Mouse (Mus musculus) embryonic facial prominence, embryonic 12.5 days (tissue): ENCODE data around the gene Lrrc7. TPM values are rescaled to one million over a fixed set of nuclear protein-coding genes. Genes with fewer than 3 reads are reported as not detected.

Source experiments
- ATAC-seq: fragments of 200-750 bp; cut with Nextera tagmentation; 2 replicates; pipeline ENCODE4 v1.8.0; 2017; ENCODE audit not compliant: insufficient number of reproducible peaks, insufficient read depth, low FRiP score, low TSS enrichment
- H3K27ac ChIP-seq: fragments of 300-500 bp; sonication (generic); 2 replicates; pipeline ENCODE4 v1.5.1; 2016; ENCODE audit warnings: mild to moderate bottlenecking
- H3K27me3 ChIP-seq: fragments of 300-500 bp; sonication (generic); 2 replicates; pipeline ENCODE4 v1.6.1; 2016; ENCODE audit warnings: mild to moderate bottlenecking, moderate library complexity
- H3K36me3 ChIP-seq: fragments of 300-500 bp; sonication (generic); 2 replicates; pipeline ENCODE4 v1.6.1; 2016; ENCODE audit warnings: mild to moderate bottlenecking
- H3K4me1 ChIP-seq: fragments of 300-500 bp; sonication (generic); 2 replicates; pipeline ENCODE4 v1.6.1; 2016
- H3K4me2 ChIP-seq: fragments of 300-500 bp; sonication (generic); replicated peaks from 2 replicates; pipeline ENCODE4 v1.6.1; 2016; ENCODE audit warnings: mild to moderate bottlenecking, moderate library complexity
- H3K4me3 ChIP-seq: fragments of 300-500 bp; sonication (generic); 2 replicates; pipeline ENCODE4 v1.5.1; 2016; ENCODE audit warnings: mild to moderate bottlenecking
- H3K9ac ChIP-seq: fragments of 300-500 bp; sonication (generic); 2 replicates; pipeline ENCODE4 v1.6.1; 2016; ENCODE audit warnings: mild to moderate bottlenecking, moderate library complexity
- H3K9me3 ChIP-seq: fragments of 300-500 bp; sonication (generic); 2 replicates; pipeline ENCODE4 v1.6.1; 2016; ENCODE audit warnings: mild to moderate bottlenecking, moderate library complexity
- WGBS: fragments of 180-500 bp; shearing (Covaris S2); methylation state at CpG from one replicate; pipeline ENCODE4 v1.1.7; 2016; 5-methylcytosine and 5-hydroxymethylcytosine counted together
- polyA plus RNA-seq: library from polyadenylated mRNA; unstranded; fragments of >200 nt; fragmentation: Nextera tagmentation; extraction: Ambion mirVana; gene quantifications from 2 replicates; pipeline ENCODE4 v1.2.1, GENCODE M21; 2016

The Lrrc7 gene
- polyA plus RNA-seq, 1 experiment from 2014 or later: 2.3 TPM

DNA sequence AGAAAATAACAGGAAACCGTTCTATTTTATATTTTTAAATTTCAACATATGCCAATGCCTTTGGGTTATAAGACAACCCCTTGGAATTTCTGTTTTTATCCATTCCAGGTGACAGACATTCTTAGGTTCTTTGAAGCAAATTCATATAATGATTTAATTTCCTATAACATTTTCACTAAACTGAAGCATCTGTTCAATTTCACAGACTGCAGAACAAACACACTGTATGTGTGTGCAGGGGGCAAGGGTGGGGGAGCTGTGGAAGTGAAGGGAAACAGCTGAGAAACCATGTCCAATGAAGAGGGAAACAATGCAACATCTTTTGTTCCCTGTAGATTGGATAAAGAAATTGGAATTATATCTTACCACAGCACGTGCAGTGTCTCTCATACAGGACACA, 29.2 kb downstream of the Lrrc7 start:
- no peaks in the 10 kb centered on the region for H3K36me3 ChIP-seq

DNA sequence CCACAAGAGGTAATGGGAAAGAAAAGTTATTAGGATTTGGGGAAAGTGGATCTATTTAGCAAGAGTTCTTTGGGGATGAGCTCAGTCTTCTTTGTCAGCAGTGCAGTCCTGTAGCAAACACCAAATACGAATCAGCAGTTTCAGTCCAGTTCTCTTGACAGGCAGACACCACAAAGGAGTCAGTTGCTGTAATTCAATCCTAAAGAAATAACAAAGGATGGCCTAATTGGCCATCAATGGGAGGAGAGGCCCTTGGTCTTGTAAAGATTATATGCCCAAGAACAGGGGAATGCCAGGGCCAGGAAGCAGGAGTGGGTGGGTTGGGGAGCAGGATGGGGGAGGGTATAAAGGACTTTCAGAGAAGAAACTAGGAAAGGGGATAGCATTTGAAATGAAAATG, 33.5 kb downstream of the Lrrc7 start:
- no peak overlapping the region for H3K27ac ChIP-seq
- H3K9me3 ChIP-seq: no peaks in the 10 kb centered on the region
- H3K36me3 ChIP-seq: no peaks in the 10 kb centered on the region
- H3K4me2 ChIP-seq: no peak overlapping the region
- no peaks in the 10 kb centered on the region for H3K4me1 ChIP-seq
- no peaks in the 10 kb centered on the region for H3K27me3 ChIP-seq
- no peak for ATAC-seq
- no peak overlapping the region for H3K9ac ChIP-seq
- 65% methylated on average over 1 of the region's 1 CpGs for WGBS
- no peak overlapping the region for H3K4me3 ChIP-seq

More for the DNA sequence above, 29.2 kb downstream of the Lrrc7 start:
- ATAC-seq: peak; percentile 80
- no peak overlapping the region for H3K27ac ChIP-seq
- WGBS: 35% methylated on average over 2 of the region's 2 CpGs
- H3K9ac ChIP-seq: no peak overlapping the region
- no peak overlapping the region for H3K4me2 ChIP-seq
- H3K27me3 ChIP-seq: no peaks in the 10 kb centered on the region
- H3K4me3 ChIP-seq: no peak overlapping the region
- H3K4me1 ChIP-seq: no peaks in the 10 kb centered on the region
- no peaks in the 10 kb centered on the region for H3K9me3 ChIP-seq

DNA sequence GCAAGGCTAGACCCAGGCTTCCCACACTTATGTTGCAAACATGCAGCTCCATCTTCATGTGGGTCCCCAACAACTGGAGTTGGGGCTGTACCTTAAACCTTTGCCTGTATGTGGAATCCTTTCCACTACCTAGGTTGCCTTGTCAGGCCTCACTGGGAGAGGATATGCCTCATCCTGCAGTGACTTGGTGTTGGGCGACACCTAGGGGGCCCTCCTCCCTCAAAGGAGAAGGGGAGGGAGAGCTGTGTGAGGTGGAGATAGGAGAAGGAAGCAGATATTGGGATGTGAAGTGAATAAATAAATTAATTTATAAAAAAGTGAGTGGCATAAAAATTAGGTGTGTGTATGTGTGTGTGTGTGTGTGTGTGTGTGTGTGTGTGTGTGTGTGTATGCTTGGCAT, 68.3 kb downstream of the Lrrc7 start:
- 75% methylated on average over 1 of the region's 1 CpGs for WGBS
- no peak overlapping the region for H3K9ac ChIP-seq
- H3K27me3 ChIP-seq: no peaks in the 10 kb centered on the region
- H3K27ac ChIP-seq: no peak overlapping the region
- H3K36me3 ChIP-seq: no peaks in the 10 kb centered on the region
- H3K9me3 ChIP-seq: no peaks in the 10 kb centered on the region
- H3K4me3 ChIP-seq: no peak overlapping the region
- no peak for ATAC-seq
- H3K4me2 ChIP-seq: no peak overlapping the region
- no peaks in the 10 kb centered on the region for H3K4me1 ChIP-seq

DNA sequence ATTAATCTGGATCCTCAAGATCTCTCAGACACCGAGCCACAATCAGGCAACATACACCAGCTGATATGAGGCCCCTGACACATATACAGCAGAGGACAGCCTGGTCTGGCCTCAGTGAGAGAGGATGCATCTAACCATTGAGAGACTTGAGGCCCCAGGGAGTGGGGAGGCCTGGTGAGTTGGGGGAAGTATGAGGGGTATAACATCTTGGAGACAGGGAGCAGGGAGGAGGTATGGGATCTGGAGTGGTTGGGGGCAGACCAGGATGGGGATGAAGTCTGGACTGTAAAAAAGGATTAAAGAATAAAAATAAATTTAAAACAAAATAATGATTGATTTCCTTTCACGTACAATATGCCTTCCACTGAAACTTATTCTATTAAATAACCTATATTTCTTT, 82.3 kb downstream of the Lrrc7 start:
- Histone ChIP-seq H3K36me3 (no peaks in the 10 kb centered on the region), H3K4me3 (no peak overlapping the region), H3K9me3 (no peaks in the 10 kb centered on the region), H3K4me1 (no peaks in the 10 kb centered on the region), H3K9ac (no peak overlapping the region), H3K27ac (no peak overlapping the region), H3K4me2 (no peak overlapping the region), H3K27me3 (no peaks in the 10 kb centered on the region)
- 73% methylated on average over 2 of the region's 2 CpGs for WGBS
- ATAC-seq: no peak

DNA sequence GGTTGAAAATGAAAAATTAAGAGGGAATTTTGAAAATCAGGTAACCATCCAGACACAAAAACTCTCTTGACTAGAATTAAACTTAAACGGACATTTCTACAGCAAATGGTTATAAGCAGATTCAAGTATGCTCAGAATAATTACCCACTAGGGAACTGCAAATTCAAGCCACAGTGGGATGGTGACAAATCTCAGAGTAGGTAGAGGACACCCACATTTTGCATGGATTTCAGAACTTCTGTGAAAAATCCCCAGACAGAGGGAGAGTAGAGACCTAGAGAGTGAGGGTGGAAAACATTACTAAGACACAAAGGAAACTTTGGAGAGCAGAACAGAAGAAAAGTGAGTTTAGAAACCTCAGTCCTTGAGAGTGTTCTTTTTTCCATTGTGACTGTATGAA, 161.4 kb downstream of the Lrrc7 start:
- Histone ChIP-seq H3K4me1 (no peaks in the 10 kb centered on the region), H3K27me3 (no peaks in the 10 kb centered on the region), H3K4me2 (no peak overlapping the region), H3K27ac (no peak overlapping the region), H3K9me3 (no peaks in the 10 kb centered on the region), H3K36me3 (no peaks in the 10 kb centered on the region), H3K4me3 (no peak overlapping the region), H3K9ac (no peak overlapping the region)
- WGBS: 92% methylated on average over 1 of the region's 1 CpGs
- ATAC-seq: no peak

DNA sequence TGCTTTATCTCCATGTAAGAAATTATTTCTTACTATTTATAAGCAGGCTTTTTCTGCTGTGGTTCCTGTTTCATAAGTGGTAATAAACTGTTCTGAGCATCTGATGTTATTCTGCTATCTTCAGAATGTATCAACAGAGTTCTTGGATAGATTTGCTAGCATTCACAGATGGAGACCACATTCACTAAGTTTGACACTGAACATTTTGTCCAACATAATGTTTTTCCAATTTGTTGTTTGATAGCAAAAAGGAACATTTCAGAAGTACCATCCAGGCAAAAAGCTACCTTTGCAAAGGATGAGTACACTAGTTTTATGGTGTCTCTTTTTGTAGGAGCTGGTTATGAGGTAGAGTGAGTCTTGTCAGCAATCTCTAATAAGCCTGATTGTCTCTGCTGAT, 170.5 kb downstream of the Lrrc7 start:
- H3K9ac ChIP-seq: no peak overlapping the region
- H3K27ac ChIP-seq: no peak overlapping the region
- no peaks in the 10 kb centered on the region for H3K9me3 ChIP-seq
- no peak for ATAC-seq
- H3K27me3 ChIP-seq: no peaks in the 10 kb centered on the region
- no peak overlapping the region for H3K4me3 ChIP-seq
- no peaks in the 10 kb centered on the region for H3K4me1 ChIP-seq
- no peaks in the 10 kb centered on the region for H3K36me3 ChIP-seq
- no peak overlapping the region for H3K4me2 ChIP-seq

DNA sequence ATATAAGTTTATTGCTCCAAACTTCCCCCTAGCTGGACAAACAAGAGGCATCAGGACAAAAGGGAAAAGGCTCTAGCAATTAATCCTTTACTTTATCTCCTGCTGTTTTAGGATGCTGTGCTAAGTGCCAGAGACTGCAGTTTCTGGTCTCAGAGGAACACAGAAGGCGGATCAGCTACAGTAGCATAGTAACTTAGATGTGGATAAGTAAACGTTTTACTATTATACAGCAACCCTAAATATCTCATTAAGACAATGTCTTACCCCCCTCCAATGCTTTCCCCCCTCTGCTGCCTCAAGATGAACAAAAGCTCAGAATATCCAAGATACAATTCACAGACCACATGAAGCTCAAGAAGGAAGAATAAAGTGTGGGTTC, 174.0 kb downstream of the Lrrc7 start:
- Histone ChIP-seq H3K4me2 (no peak overlapping the region), H3K36me3 (no peaks in the 10 kb centered on the region), H3K4me3 (no peak overlapping the region), H3K4me1 (no peaks in the 10 kb centered on the region), H3K9ac (no peak overlapping the region), H3K27ac (no peak overlapping the region), H3K9me3 (no peaks in the 10 kb centered on the region), H3K27me3 (no peaks in the 10 kb centered on the region)
- 57% methylated on average over 2 of the region's 2 CpGs for WGBS
- no peak for ATAC-seq

DNA sequence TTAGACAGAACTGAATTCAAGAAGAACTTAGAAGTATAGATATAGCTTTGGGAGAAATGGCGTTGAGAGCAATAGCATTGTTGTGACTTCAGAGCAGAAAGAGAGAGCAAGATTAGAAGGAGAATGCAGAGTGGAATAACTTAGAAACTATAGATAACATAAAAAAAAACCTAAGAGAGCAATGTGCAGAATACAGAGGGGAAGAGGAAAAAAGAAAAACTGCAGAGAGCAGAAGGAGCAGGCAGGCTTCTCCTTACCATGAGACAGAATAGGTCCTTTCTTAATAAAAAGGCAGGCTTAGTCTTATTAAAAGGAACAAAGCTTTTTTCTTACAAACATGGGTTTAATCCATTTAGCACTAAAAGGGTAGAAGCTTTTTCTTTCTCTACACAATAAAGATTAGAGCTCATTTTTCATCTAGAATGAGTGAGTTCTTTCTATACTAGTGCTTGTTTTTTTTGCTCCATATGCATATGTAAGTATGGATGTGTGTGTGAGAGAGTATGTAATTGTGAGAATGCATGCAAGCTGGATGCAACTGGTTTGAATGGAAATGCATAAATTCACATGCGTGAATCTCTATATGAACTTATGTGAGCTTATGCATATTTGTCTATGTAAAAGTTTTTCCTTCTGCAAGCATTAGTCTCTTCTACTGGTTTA, 174.5 kb downstream of the Lrrc7 start:
- 86% methylated on average over 2 of the region's 2 CpGs for WGBS

DNA sequence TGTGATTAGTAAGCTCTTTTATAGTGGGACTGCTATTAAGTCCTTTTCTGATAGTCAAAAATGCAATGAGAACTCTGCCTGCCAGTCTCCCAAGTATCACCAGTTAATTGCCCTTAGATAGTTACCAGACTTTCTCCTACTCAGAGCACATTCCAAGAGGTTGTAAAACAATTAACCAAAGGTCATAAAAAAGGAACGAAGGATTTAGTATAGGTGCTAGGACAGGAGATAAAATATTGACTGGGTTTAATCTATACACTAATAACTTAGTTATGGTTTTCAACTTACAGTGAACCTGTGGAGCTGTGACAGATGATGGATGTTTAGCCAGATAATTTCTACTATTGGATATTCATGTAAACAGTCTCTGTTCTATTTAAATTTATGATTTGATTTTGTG, 175.2 kb downstream of the Lrrc7 start:
- H3K27ac ChIP-seq: no peak overlapping the region
- no peaks in the 10 kb centered on the region for H3K9me3 ChIP-seq
- no peak for ATAC-seq
- H3K4me2 ChIP-seq: no peak overlapping the region
- no peaks in the 10 kb centered on the region for H3K27me3 ChIP-seq
- no peak overlapping the region for H3K9ac ChIP-seq
- H3K36me3 ChIP-seq: no peaks in the 10 kb centered on the region
- no peaks in the 10 kb centered on the region for H3K4me1 ChIP-seq
- H3K4me3 ChIP-seq: no peak overlapping the region
- WGBS: 52% methylated on average over 1 of the region's 1 CpGs

More for the DNA sequence above, 174.5 kb downstream of the Lrrc7 start:
- no peak overlapping the region for H3K4me2 ChIP-seq
- no peak overlapping the region for H3K9ac ChIP-seq
- no peak overlapping the region for H3K4me3 ChIP-seq
- no peaks in the 10 kb centered on the region for H3K36me3 ChIP-seq
- no peaks in the 10 kb centered on the region for H3K27me3 ChIP-seq
- H3K27ac ChIP-seq: no peak overlapping the region
- H3K9me3 ChIP-seq: no peaks in the 10 kb centered on the region
- ATAC-seq: no peak
- no peaks in the 10 kb centered on the region for H3K4me1 ChIP-seq

DNA sequence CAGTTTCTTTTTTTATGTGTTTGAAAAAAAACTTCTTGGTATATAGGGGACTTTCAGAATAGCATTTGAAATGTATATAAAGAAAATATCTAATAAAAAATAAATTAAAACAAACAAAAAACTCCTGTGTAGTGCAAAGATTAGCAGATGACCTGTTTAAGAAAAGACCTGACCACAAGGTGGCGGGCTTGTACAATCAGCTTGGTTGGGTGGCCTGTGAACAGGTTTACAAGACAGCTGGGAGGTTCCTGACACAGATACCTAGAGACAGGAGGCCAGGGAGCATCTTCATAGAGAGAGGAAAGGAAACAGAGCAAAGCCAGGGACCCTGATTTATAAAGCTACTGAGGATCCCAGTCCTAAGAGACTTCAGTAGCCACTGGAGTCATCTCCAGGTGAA, 186.1 kb downstream of the Lrrc7 start:
- Histone ChIP-seq H3K9me3 (no peaks in the 10 kb centered on the region), H3K36me3 (no peaks in the 10 kb centered on the region), H3K27ac (no peak overlapping the region), H3K4me2 (no peak overlapping the region), H3K9ac (no peak overlapping the region), H3K27me3 (no peaks in the 10 kb centered on the region), H3K4me3 (no peak overlapping the region), H3K4me1 (no peaks in the 10 kb centered on the region)
- ATAC-seq: no peak
- 0% methylated on average over 1 of the region's 1 CpGs for WGBS

DNA sequence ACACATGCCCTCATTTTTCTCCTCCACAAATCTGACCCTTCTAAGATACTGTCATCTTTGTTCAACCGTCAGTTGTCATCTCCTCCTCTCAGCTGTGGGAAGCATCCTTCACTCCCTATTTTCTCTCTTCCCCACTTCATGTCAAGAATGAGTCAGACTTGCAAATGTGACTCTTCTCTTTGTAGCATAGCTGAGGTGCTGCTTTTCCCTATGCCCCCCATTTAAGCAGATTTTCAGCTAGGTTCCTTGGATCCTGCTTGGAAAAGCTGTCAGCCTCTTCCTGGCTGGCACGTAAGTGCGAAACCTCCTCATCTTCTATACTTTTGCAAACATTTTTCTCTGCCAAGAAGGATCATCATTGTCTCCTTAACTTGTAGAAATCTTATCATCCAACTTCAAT, 192.9 kb downstream of the Lrrc7 start:
- no peaks in the 10 kb centered on the region for H3K36me3 ChIP-seq
- H3K27ac ChIP-seq: no peak overlapping the region
- H3K27me3 ChIP-seq: no peaks in the 10 kb centered on the region
- H3K4me3 ChIP-seq: no peak overlapping the region
- no peaks in the 10 kb centered on the region for H3K9me3 ChIP-seq
- no peaks in the 10 kb centered on the region for H3K4me1 ChIP-seq
- ATAC-seq: no peak
- no peak overlapping the region for H3K9ac ChIP-seq
- WGBS: 84% methylated on average over 3 of the region's 3 CpGs
- H3K4me2 ChIP-seq: no peak overlapping the region

DNA sequence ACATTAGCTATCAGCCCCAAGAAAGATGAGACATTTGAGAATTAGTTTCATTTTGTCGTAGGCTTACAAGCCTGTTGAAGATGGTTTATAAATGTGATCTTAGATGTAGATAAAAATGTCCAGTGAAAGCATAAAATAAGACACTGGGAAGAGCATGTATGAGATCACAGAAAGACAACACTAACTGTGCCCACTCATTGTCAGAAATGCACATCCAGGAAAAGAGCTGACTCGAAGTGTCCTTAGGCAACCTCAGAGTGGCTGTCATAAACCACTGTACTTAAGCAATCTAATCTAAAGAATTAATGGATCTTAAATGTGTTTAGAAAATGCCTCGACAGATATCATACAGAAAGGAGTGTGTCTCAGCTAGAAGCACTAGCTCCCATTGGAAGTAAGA, 196.2 kb downstream of the Lrrc7 start:
- Histone ChIP-seq H3K27me3 (no peaks in the 10 kb centered on the region), H3K9me3 (no peaks in the 10 kb centered on the region), H3K4me3 (no peak overlapping the region), H3K4me1 (no peaks in the 10 kb centered on the region), H3K36me3 (no peaks in the 10 kb centered on the region), H3K27ac (no peak overlapping the region), H3K9ac (no peak overlapping the region), H3K4me2 (no peak overlapping the region)
- ATAC-seq: no peak
- 85% methylated on average over 3 of the region's 3 CpGs for WGBS

DNA sequence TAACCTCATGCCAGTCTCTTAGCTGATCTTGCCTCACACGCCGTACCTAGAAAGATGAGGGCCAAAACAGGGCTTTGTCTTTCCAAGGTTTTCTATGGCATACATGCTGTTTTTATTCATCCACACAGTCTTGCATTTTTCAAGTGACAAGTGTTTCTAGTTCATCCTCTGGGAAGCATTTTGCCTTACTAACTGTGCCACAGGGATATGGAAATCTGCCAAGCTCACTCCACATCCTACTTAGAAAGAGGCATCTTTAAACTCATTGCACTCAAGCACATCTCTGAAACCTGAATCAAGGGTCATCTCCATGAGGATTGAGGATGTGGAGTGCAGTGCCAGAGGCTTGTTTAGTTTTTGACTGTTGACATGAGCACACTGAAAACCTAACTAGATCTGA, 199.9 kb downstream of the Lrrc7 start:
- Histone ChIP-seq H3K4me3 (no peak overlapping the region), H3K27me3 (no peaks in the 10 kb centered on the region), H3K9me3 (no peaks in the 10 kb centered on the region), H3K9ac (no peak overlapping the region), H3K4me1 (no peaks in the 10 kb centered on the region), H3K36me3 (no peaks in the 10 kb centered on the region), H3K27ac (no peak overlapping the region), H3K4me2 (no peak overlapping the region)
- ATAC-seq: no peak
- WGBS: 96% methylated on average over 2 of the region's 2 CpGs
